Mouse (Mus musculus): ENCODE results near the gene Olfr1042.

- TF ChIP-seq CTCF (IDR thresholded peaks at IDR 0.05; ENCODE audit: low read depth) (no peak), EP300 (optimal IDR thresholded peaks at IDR 0.05) (no peak)
Measured at GRCm38 (mm10) chr2:86185583-86185982, 23.9 kb upstream of the Olfr1042 start, which contains the start of gene Olfr52.
